Mouse (Mus musculus): ENCODE data around the gene Ppp1r13b.

The Ppp1r13b gene

DNA sequence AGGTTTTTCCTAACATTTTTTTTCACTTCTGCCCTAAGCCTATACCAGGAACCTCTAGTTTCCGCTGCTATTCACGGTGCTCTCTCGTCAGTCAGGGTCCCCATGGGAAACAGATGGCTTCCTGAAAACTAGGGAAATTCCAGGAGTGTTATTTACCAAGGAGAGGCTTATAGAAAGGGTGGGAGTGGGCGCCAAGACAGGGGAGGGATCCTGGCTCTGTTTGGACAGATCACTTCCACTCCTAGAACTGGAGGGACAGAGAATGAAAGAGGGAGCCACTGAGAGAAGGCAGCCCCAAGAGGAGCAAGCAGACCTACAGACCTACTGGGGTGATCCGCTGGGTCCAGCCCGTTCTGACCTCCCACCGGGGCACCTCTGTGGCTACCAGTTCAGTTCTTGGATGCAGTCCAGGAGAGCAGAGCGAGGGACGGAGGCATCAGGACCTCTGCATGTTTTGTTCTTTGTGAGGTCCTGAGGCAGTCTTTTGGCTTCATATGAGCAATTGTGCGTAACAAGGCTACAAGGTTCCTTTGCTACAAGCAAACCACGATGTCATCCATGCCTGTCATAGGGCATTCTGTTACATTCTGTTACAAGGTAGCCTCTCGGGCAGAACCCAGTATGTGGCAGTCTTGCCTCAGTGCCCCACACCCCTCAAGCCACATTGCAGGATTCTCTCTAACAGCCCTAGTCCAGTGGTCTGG is 8.8 kb upstream of the Ppp1r13b start:
- peak; percentile 40 for DNase-seq (ENCODE audit: low spot score)

DNA sequence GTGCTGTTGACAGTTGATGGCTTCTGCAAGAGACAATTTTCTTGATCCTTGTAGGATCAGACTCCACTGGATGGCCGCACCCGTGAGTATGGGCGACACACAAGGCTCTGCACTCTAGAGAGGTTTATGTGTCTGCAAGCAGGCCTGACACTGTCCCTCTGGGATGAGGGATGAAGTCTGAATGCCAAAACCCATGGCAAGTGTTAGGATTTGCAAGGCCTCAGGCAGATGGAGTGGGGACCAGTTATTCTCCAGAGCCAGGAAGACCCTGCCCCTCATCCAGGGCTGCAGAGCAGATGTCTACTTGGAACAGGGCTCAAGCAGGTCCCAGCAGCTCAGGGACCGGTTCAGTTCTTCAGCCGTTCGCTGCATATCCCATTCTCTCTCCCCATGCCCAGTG is 7.9 kb upstream of the Ppp1r13b start:
- no peak for DNase-seq (ENCODE audit: low spot score)

DNA sequence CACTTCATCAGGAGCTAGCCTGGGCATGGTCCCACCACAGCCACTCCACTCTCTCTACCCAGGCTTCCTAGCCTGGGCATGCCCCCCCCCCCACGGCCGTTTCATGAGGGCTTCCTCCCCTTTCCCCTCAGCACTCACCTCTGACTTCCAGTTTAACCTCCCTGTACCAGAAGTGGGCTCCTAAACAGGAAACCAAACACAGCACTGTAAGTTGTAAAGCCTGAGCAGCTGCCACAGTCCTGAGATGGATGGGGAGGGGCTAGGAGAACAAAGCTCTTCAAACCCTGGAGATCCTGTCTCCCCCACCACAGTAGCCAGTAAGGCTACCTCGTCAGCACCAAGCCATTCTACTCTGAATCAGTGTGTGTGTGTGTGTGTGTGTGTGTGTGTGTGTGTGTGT is 6.1 kb upstream of the Ppp1r13b start:
- no peak for DNase-seq (ENCODE audit: low spot score)

DNA sequence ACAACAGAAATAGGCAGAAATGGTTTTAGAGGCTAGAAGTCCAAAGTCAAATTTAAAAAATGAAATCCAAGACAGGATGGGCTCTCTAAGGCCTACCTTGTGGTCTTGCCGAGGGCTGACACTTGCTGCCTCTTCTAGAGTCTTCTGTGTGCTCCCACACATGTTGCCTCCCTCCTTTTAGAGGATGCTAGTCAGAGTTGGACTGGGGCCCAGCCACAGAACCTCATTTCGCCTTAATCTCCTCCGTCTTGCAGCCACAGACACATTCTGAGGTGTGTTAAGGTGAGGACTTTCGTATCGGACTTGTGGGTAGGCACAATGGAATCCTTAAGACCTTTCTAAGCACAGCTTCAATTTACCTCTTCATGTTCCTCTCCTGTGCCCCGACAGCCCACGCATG is 4.9 kb upstream of the Ppp1r13b start:
- DNase-seq (ENCODE audit: low spot score) = no peak

DNA sequence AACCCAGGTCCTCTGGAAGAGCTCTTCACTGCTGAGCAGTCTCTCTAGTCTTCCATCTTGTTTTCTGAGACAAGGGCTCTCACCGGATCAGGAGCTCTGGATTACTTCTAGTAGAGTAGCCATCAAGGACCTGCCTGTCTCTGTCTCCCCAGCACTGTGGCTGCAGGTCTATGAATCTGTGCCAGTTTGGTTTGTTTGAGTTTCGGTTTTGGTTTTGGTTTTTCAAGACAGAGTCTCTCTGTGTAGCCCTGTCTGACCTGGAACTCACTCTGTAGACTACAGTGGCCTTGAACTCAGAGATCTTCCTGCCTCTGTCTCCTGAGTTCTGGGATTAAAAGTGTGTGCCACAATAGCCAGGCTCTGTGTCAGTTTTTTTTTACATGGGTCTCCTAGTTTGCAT is 3.9 kb upstream of the Ppp1r13b start:
- no peak for DNase-seq (ENCODE audit: low spot score)

DNA sequence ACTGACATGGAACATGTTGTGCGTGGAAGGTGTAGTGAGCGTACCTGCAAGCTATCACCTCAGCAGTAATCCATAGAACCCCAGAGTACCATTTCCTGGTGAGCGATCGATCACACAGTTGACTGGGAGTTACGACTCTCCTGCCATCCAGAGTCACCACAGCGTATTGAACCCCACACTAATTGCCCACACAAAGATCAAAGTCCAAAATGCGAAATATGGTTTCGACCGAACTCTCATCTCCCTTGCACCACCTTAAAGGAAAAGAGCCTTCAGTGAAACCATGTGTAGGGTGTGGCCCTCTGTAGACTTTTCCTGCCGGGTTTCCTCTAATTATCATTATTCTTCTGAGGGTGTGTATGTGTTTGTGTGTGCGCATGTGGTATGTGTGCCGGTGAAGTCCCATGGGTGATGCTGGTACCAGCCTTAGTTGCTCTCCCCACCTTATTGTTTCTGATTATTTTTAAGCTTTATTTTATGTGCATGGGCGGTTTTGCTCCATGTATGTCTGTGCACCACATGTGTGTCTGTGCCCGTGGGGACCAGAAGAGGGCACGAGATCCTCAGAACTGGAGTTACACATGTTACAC is 3.4 kb upstream of the Ppp1r13b start:
- no peak for DNase-seq (ENCODE audit: low spot score)

DNA sequence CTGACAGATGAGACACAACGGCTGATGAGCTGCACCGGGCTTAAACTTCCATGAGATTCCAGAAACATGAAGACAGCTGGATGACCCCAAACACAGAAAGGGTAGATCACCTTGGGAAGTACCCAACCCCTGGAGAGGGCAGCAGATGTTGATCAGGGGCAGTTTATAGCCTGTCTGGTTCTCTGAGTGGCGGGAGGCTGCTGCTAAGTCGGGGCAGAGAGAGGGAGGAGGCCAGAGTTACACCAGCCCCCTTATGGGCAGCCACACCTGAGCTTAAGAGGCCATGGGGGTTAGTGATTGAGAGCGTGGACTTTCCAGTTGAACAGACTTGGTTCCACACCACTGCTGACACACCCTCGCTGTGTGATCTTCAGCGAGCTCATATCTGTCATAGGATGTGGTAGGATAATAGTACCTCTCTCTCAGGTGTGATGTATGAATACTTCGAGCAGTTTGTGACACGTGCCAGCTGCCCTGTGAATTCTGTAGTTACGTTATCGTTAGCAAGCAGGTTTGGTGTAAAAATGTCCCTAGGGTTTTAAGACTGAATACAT is 1.2 kb upstream of the Ppp1r13b start:
- no peak for DNase-seq (ENCODE audit: low spot score)

DNA sequence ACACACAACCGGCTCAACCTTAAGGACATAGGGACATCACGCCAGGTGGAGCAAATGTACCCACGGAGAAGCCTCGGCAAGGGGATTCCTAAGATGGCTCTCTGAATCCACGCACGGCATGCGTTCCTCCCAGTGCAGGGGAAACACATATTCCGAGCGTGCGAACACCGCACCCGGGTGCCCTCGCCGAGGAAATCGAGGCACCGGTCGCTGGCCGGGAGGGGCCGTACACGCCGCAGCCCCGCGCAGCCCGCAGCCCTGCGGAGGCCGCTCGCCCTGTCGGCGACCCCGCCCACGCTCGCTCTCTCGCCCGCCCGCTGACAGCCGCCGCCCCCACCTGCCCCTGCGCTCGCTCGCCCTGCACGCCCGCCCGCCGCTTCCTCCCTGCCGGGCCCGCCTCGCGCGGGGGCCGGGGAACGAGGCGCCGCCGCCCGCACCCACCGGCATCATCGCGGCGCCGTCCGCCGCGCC is 454 bp downstream of the Ppp1r13b start:
- DNase-seq (ENCODE audit: low spot score) = peak; percentile 81

DNA sequence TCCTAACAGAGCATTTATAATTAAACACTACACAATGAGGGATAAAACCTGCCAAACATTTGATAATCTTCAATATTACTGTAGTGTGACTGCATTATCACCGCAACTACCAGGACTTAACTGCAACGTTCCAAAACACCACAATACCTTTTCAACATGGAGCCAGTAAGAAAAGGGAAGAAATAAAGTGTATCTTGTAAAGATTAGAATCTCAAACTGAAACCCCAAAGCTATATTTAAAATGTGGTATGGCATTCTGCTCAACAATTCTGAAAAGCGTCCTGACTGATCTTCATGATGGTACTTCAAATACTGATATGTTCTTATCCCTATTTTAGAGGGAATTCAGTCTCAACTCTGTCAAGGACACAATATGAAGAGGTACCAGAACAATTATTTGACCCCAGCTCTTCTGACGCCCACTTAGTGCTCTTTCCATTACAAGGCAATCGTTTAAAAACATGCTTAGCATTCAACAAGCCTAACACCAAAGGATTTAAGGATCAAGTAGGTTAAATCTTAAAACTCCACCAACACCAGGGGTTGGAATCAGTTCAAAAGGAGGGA is 1.5 kb downstream of the Ppp1r13b start:
- no peak for DNase-seq (ENCODE audit: low spot score)

DNA sequence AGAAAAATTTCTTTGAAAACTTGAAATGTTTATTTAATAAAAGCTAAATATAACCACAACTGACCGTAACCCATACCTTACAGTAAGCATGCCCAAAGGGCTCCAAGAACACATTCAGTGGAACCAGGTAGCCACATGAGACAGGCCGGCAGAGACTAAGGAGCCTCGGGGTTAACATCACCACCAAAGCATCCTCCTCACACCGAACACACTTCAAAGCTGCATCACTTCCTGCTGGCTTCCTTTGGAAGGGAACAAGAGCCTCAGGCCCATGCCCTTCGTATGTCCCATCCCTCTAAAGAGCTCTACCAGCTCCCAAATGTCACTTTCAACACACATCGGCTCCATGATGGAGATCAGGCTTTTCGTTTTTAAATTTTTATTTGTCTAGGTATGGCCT is 5.4 kb downstream of the Ppp1r13b start:
- DNase-seq (ENCODE audit: low spot score) = no peak

DNA sequence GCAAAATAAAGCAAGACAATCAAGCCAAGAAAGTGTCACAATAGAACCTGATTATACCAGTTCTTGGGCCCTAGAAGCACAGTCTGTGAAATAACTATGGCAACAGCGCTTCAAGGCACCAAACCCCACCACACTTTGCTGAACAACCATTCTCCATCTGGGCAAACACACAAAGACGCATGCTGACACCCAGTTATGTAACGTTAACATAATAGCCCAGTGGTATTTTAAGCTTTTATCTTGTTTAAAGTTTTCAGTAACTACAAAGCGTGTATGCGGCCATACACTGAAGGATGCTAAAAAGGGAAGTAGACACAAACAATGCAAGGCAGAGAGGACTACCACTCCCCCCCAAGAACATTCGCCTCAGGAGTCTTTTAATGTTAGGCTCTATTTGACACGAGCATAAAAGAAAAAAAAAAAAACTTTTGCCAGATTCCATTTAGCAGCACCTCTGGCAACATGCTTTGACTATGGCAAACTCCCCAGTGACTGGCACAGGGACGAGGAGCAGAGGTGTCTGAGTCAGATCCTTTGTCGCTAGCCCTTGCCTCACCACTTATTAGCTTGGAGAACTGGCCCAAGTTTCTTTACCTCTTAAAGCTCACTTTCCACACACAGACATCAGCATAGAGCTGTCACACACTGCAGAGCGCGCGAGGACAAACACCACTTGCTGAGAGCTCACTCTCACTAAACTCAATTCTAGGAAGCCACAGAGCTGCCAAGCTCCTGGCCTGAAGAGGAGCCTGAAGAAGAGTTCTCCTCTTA is 6.6 kb downstream of the Ppp1r13b start:
- DNase-seq (ENCODE audit: low spot score) = no peak

DNA sequence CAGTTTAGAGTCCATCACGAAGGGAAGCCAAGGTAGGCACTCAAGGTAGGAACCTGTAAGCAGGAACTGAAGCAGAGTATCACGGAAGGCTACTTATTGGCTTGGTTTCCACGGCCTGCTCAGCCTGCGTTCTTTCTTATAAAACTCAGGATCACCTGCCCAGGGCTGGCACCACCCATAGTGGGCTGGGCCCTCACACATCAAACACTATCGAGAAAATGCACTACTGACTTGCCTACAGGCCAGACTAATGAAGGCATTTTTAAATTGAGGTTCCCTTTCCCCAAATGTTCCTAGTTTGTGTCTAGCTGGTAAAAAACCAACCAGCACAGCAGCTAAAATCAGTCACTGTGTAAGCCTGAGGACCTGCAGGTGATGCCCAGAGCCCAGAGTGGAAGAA is 8.3 kb downstream of the Ppp1r13b start:
- no peak for DNase-seq (ENCODE audit: low spot score)

DNA sequence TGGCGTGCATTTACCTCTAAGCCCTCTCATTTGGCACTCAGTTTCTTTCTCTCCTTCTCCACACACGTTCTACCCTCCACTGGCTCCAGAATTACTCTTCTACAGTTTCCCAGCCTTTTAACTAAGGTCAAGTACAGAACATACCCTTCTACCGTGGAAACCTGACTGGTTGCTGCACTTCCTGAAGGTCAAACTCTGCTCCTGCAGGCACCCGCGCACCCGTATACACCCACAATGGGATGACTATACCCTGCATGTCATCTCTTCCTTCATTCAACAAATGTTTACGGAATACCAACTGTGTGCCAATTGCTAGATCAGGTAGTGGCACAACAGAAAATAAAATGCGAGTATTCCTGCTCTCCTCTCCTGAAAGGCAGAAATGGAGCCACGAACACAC is 9.2 kb downstream of the Ppp1r13b start:
- no peak for DNase-seq (ENCODE audit: low spot score)

DNA sequence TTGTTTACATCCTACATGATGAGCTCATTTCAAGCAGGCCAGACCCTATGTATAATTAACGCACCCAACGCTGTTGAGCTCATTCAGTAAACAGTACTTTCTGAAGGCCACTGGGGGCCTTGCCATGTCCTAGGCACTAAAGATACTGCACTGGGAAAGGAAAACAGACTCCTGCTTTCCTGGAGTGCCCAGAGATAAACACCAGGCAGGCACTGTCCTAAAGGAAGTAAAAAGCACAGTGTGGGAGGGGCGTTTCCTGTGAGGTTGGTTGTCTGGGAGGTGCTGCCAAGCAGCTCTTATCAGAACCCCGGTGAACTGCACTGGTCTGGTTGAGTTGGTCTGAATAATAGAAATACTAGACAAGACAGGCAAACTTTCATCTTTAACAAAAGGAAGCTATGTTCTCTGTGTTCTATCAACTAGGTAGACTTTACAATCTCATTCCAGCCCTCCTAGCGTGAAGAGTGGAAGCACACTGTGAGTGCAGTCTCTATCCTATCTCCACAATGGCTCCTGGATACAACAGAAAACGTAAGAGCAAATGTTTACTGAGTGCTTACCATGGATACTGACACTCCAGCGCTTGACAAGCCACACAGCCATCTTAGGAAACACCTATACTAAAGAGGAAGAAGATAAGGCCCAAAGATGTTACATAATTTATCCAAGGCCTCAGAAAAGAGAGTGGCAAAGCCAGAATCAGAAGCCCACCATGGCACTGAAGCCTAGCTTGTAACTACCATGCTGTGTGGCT is 10.8 kb downstream of the Ppp1r13b start:
- peak; percentile 48 for DNase-seq (ENCODE audit: low spot score)

DNA sequence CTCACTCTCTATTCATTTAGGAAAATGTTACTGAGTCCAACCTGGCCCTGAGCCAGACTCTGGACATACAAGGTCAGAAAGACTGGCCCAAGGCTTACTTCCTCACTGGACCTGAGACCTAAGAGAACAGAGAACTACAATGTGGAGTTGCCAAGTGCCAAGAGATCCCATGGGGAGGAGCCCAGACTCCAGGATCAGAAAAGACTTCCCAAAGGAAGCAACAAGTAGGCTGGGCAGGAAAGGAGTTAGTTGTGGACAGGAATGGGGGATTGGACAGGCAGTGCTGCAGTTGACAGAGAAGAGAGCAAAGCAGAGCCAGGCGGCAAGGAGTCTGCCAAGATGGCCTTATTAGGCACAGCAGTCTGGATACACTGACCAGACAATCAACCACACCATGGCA is 13.8 kb downstream of the Ppp1r13b start:
- peak; percentile 76 for DNase-seq (ENCODE audit: low spot score)

DNA sequence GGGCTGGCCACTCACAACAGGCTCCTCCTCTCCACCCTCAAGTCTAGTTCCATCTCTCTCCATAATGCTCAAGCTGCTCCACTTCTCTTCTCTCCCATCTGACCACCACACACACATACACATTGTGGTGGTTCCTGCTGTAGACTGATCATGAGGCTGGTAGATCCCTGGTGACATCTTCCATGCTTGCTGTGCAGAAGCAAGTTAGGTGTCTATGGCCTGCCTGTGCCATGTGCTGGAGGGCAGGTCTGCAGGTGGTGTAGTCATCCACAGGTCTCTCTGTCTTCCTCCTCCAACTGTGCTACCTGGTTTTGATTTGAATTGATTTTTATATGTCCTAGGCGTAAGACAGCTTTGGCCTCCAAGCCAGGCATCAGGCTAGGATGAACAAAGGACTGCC is 14.9 kb downstream of the Ppp1r13b start:
- no peak for DNase-seq (ENCODE audit: low spot score)

DNA sequence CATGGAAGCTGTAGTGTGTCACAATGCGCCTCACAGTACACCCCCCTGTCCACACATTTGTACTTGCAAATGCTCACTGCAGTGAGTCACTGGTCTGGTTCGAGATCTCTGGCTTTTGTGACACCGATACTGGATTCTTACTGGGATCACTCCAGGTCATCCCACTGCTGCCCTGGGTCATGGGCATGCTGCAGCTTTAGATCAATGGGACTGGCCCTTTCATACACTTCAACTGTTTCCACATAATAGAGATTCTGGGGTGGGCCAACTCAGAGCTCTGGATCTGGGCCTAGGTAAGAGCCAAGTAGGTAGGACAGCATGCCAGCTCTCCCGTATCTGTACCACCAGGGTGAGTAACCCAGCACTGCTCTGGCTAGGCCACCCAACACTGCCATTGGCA is 16.1 kb downstream of the Ppp1r13b start:
- DNase-seq (ENCODE audit: low spot score) = no peak

DNA sequence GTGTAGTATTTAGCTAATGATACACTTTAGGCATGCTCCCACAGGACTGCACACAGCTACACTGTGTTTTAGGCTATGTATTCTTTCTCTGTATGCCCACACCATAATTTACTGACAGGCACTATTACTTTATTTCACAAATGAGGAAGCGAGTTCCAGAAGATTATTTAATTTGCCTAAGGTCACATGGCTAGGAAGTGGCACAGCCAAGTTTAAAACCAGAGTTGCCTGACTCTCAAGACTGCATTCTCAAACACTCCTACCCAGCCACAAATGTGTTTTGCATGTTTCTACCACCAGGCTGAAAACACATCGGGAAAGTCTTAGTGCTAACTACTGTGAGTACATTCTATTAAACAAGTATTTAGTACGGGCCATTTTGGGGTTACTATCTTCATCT is 18.7 kb downstream of the Ppp1r13b start:
- no peak for DNase-seq (ENCODE audit: low spot score)

DNA sequence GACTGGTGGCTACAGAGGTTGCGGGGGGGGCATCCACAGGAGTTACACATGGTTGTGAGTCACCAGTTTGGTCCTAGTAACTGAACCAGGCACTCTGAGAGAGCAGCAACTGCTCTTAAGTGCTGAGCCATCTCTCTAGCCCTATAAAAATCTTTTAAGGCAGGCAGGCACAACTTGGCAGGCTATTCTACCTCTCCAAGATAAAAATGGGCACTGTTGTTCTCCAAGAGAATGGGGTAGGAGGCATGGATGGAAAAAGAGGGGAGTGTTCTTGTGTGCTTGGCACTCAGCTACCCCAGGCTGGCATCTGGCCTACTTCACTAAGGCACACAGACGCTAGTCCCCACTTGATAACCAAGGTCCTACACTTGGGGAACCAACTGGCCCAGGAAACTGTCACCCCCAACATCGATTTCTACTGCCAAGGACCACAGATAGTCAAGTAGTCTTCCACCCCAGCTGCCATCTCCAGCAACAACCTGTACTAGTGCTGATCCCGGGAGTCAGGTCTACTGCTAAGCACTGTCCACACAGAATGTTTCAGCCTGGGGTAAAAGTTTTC is 19.5 kb downstream of the Ppp1r13b start:
- no peak for DNase-seq (ENCODE audit: low spot score)

DNA sequence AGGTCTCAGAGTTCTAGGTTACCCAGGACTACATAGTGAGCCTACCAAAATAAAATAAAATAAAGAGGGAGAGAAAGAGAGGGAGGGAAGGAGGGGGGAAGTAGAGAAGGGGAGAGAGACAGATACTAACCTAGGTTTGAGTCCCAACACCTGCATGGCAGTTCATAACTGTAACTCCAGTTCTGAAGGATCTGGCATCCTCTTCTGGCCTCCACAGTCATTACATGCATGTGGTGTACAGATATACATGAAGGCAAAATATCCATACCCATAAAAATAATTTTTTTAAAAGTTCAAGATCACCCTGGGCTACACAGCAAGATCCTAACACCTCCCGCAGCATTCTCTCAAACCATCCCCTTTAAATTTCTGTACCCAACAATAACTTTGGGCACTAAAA is 20.9 kb downstream of the Ppp1r13b start:
- DNase-seq (ENCODE audit: low spot score) = no peak

DNA sequence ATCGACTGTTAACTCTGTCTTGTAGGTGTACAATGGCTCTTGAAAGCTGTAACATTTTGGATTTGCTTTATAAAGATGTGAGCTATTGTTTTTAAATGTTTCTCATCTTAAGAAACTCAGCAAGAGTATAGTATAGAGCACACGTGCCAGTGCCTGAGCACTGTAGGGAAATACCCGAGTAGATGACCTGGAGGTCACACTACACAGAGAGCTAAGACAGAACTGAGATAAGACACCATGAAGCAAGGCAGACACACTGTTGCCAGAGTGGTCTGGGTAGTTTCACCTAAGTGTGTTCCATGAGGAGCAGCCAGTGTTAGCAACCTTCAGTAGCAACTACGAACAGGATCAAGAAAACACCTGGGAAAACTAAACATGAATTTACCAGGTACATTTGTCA is 25.1 kb downstream of the Ppp1r13b start:
- DNase-seq (ENCODE audit: low spot score) = no peak

DNA sequence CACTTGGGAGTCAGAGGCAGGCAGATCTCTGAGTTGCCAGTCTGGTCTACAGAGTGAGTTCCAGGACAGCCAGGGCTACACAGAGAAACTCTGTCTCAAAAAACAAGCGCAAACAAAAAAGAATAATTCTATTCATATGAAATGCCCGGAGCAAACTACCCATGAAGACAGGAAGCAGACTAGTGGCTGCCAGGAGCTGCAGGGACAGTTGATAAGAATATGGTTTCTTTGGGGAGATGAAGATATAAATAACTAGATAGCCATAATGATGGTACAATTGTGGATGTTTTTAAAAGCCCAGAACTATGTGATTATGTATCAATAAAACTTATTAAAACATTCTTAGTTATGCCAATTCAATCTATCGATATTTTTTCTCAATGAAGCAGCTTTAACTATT is 25.9 kb downstream of the Ppp1r13b start:
- DNase-seq (ENCODE audit: low spot score) = no peak

All from testis, postnatal 14 days (tissue).